Mouse (Mus musculus) midbrain, postnatal 0 days (tissue): ENCODE results near the gene Qsox1. TPM values are rescaled to one million over a fixed set of nuclear protein-coding genes. Genes with fewer than 3 reads are reported as not detected.

Experiments used
- ATAC-seq: fragments of 200-750 bp; cut with Nextera tagmentation; 2 replicates; pipeline ENCODE4 v1.8.0; 2017; ENCODE audit warnings: moderate number of reproducible peaks, mild to moderate bottlenecking, moderate TSS enrichment, moderate library complexity; ENCODE audit not compliant: low FRiP score
- DNase-seq: peaks from one replicate; pipeline ENCODE4 v3.0.0-alpha.2; 2015; ENCODE audit warnings: low spot score
- H3K27ac ChIP-seq: fragments of 300-500 bp; sonication (generic); 2 replicates; pipeline ENCODE4 v1.5.1; 2014; ENCODE audit warnings: low read depth, mild to moderate bottlenecking, low read length, mixed read lengths
- H3K27me3 ChIP-seq: fragments of 300-500 bp; sonication (generic); 2 replicates; pipeline ENCODE4 v1.6.1; 2014; ENCODE audit warnings: low read length, control low read depth, mixed read lengths; ENCODE audit not compliant: insufficient read depth
- H3K36me3 ChIP-seq: fragments of 300-500 bp; sonication (generic); 2 replicates; pipeline ENCODE4 v1.6.1; 2014; ENCODE audit warnings: low read length, control low read depth, mixed read lengths; ENCODE audit not compliant: insufficient read depth
- H3K4me1 ChIP-seq: fragments of 300-500 bp; sonication (generic); 2 replicates; pipeline ENCODE4 v1.6.1; 2014; ENCODE audit warnings: mild to moderate bottlenecking, control low read depth, antibody characterized with exemption, low read length, mixed read lengths; ENCODE audit not compliant: insufficient read depth
- H3K4me2 ChIP-seq: fragments of 300-500 bp; sonication (generic); 2 replicates; pipeline ENCODE4 v1.6.1; 2014; ENCODE audit warnings: low read depth, mild to moderate bottlenecking, low read length, mixed read lengths; ENCODE audit not compliant: poor library complexity, severe bottlenecking
- H3K4me3 ChIP-seq: fragments of 300-500 bp; sonication (generic); 2 replicates; pipeline ENCODE4 v1.5.1; 2014; ENCODE audit warnings: low read depth, mild to moderate bottlenecking, low read length, moderate library complexity
- H3K9ac ChIP-seq: fragments of 300-500 bp; sonication (generic); replicated peaks from 2 replicates; pipeline ENCODE4 v1.6.1; 2014; ENCODE audit warnings: mild to moderate bottlenecking, low read length, moderate library complexity, mixed read lengths; ENCODE audit not compliant: poor library complexity, severe bottlenecking
- H3K9me3 ChIP-seq: fragments of 300-500 bp; sonication (generic); 2 replicates; pipeline ENCODE4 v1.6.1; 2016; ENCODE audit warnings: low read length, control low read depth
- CTCF ChIP-seq: IDR thresholded peaks from 2 replicates; pipeline ENCODE4 v1.5.1; 2016; ENCODE audit warnings: antibody characterized with exemption, mild to moderate bottlenecking
- WGBS: fragments of 180-500 bp; shearing (Covaris S2); extraction: QIAGEN DNeasy Blood & Tissue Kit; methylation state at CpG from one replicate; pipeline ENCODE4 v1.1.7; 2014; 5-methylcytosine and 5-hydroxymethylcytosine counted together
- polyA plus RNA-seq: library from polyadenylated mRNA; unstranded; fragments of >200 nt; fragmentation: Nextera tagmentation; extraction: Ambion mirVana; gene quantifications from 2 replicates; pipeline ENCODE4 v1.2.1, GENCODE M21; 2015
- total RNA-seq: library from RNA; depleted of rRNA; stranded (reverse); fragments of >200 nt; gene quantifications from 2 replicates; pipeline ENCODE4 v1.2.3, GENCODE M21; 2014

The Qsox1 gene
- total and polyA plus RNA-seq, 2 experiments from 2014 or later = 21.3 to 31.7 TPM

DNA sequence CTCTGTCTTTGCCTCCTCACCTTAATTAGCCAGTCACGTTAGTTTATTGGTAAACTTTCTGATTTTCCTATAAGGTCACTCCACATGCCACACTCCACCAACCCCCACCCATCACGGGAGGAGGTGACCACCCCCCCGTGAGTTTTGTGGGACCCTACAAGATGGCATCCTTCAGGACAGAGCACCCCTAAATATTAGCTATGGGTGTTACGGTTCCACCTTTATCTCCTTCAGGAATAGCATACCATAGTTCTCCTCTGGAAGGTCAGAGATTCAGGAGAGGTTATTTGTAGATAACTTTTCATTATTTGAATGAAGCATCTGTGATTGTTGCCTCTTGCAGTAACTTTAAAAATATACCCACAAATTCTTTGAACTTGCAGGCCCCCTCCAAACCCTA lies 54.0 kb downstream of the Qsox1 start:
- no peak for ATAC-seq
- no peaks in the 10 kb centered on the region for H3K36me3 ChIP-seq
- no peak for DNase-seq
- WGBS = 34% methylated on average over 4 of the region's 4 CpGs
- H3K27me3 ChIP-seq = peaks cover 46% of the 10 kb centered on the region
- no peaks in the 10 kb centered on the region for H3K4me1 ChIP-seq
- no peak overlapping the region for H3K4me2 ChIP-seq
- no peaks in the 10 kb centered on the region for H3K9me3 ChIP-seq
- no peak overlapping the region for H3K4me3 ChIP-seq
- no peak for TF ChIP-seq CTCF
- H3K9ac ChIP-seq = no peak overlapping the region
- no peak overlapping the region for H3K27ac ChIP-seq

DNA sequence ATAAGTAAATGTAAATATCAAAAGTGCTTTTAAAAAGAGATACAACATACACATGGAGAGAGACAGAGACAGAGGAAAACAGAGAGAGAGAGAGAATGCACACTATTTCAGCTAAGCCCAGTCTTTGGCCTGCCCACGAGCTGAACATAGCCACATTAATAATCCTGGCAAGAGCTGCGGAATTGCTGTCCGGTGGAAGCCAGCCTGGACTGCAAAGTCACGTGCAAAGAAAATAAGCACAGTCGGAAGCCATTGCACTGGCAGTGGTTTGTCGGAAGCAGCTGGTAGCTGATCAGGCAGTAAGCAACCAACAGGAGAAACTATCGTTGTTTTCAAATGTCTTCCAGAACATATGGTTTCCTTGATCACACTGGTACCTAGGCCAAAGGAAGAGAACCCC lies 55.1 kb downstream of the Qsox1 start:
- Histone ChIP-seq H3K27me3 (peaks cover 50% of the 10 kb centered on the region), H3K36me3 (no peaks in the 10 kb centered on the region)
- DNase-seq = peak; percentile 61

DNA sequence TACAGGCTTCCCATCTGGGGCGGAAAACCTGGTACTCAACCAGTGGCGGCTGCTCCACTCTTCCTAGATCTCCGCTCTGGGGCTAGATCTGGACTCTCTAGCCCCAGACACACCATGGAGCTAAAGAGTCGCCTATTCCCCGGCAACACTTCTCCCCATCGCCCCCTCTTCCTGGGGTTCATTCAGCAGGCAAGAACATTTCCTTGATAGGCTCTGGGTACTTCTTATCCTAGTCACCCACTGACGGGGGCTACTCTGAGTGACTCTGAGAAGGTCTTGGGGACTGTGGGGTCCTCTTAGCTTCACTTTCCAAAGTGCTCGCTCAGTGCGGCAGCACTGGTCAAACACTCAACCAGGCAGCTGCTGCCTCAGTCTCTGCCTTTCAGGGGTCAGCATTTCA lies 59.3 kb downstream of the Qsox1 start:
- H3K4me3 ChIP-seq = no peak overlapping the region
- no peak overlapping the region for H3K4me2 ChIP-seq
- no peak for TF ChIP-seq CTCF
- peaks cover 62% of the 10 kb centered on the region for H3K27me3 ChIP-seq
- H3K4me1 ChIP-seq = no peaks in the 10 kb centered on the region
- no peak overlapping the region for H3K9ac ChIP-seq
- H3K9me3 ChIP-seq = no peaks in the 10 kb centered on the region
- no peaks in the 10 kb centered on the region for H3K36me3 ChIP-seq
- DNase-seq (no peak), ATAC-seq (no peak)
- H3K27ac ChIP-seq = no peak overlapping the region
- 70% methylated on average over 9 of the region's 9 CpGs for WGBS

More for the DNA sequence above, 55.1 kb downstream of the Qsox1 start:
- Histone ChIP-seq H3K27ac (no peak overlapping the region), H3K4me1 (no peaks in the 10 kb centered on the region), H3K9me3 (no peaks in the 10 kb centered on the region), H3K4me3 (no peak overlapping the region), H3K9ac (no peak overlapping the region), H3K4me2 (no peak overlapping the region)
- no peak for ATAC-seq
- WGBS = 58% methylated on average over 7 of the region's 7 CpGs
- TF ChIP-seq CTCF = no peak

DNA sequence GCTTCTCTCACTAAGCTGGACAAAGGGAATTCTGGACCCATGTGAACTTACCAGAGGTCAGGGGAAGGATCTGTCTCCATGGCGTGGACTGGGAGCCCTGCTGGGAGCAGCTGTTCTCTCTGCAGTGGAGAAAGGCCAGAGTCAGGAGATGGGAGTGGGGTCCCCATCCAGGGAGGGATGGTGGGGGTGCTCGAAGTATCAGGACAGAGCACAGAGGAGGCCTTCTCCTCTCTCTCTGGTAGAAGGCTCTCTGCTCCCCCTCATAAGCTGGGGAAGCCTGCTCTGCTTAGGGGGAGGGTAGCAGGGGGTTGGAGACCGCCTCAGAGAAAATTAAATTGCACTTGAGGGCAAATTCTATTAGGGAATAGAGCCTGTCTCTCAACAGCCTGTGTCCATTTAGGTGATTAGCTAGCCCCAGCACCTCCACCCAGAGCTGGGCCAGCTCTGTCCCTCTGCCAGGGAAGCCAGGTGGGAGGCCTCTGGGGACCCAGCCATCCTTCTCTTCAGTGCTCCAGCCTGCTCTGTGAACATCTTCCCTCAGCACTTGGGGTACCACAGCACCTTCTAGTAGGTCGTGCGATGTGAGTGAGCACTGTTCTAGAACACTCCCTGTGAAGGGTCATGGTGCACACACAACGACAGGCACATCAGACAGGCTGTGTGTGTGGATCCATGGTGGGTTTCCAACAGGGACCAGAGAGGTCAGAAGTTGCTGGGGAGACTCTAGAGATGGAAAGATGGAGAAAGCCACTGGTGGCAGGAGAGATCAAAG lies 61.0 kb downstream of the Qsox1 start, which contains the start of gene Lhx4:
Lhx4 (minus strand) TSS at position 201 of the 772 bp plus-strand sequence.
- Histone ChIP-seq H3K9me3 (no peaks in the 10 kb centered on the region), H3K4me1 (no peaks in the 10 kb centered on the region), H3K36me3 (no peaks in the 10 kb centered on the region), H3K4me2 (no peak within 1 kb of the TSS), H3K9ac (no peak within 1 kb of the TSS), H3K27me3 (peaks cover 78% of the 10 kb centered on the region), H3K27ac (no peak within 1 kb of the TSS), H3K4me3 (no peak within 1 kb of the TSS)
- DNase-seq (no peak), ATAC-seq (no peak)
- TF ChIP-seq CTCF = no peak
- WGBS = 67% methylated on average over 6 of the region's 6 CpGs

DNA sequence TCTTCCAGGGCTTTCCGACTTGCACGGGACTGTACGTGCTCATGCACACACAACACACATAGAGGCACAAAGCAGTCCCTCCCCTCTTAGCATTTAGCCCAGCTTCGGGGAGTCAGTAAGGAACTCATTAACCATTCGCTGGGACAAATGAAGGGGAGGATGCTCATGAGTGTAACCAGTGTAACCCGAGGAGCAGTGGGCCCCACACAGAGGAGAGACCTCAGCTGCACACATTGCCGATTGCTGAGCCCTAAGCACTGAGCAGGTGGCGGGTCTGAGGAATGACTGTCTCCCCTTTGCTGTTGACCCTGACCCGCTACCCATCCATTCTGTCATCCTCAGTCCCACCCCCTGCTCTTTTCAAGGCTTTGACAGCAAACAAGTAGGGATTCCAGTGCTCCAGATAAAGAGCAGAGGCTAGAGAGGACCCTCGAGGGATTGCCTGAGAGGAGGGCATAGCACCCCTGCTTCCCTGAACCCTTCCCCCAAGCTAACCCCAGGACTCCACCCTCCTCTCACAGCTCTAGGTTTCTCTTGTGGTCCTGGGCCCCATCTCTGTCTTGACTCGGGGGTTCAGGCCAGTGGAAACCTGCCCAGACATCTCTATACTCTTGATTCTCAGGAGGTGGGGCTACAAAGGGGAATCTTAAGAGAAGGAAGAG lies 62.0 kb downstream of the Qsox1 start:
- Histone ChIP-seq H3K27me3 (peaks cover 89% of the 10 kb centered on the region), H3K9me3 (no peaks in the 10 kb centered on the region), H3K9ac (no peak overlapping the region), H3K4me2 (no peak overlapping the region), H3K36me3 (no peaks in the 10 kb centered on the region), H3K4me3 (no peak overlapping the region), H3K27ac (no peak overlapping the region), H3K4me1 (no peaks in the 10 kb centered on the region)
- TF ChIP-seq CTCF = no peak
- ATAC-seq (no peak), DNase-seq (no peak)
- 13% methylated on average over 11 of the region's 11 CpGs for WGBS

DNA sequence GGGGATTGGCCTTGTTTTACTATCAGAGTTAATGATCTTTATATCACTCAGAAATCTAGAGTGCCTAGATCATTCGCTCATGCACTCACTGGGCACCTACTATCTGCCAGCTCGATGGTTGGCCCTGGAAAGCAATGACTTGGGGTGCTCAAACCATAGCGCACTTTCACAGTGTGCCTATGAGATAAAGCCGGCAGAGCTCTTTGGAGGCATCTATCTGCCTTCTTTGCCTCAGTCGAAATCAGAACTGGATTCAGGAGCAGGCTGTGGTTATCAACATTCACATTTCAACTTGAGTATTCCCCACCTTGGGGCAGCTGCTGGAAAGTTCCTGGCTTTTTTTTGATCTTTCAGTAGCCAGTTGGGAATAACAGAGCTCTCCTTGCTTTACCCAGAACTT lies 64.8 kb downstream of the Qsox1 start:
- no peaks in the 10 kb centered on the region for H3K9me3 ChIP-seq
- 0 out of 2 replicates have a peak, but pooled peaks cover under 1% of the 10 kb centered on the region for H3K4me1 ChIP-seq
- peaks cover 87% of the 10 kb centered on the region for H3K27me3 ChIP-seq
- 82% methylated on average over 5 of the region's 5 CpGs for WGBS
- H3K4me2 ChIP-seq = no peak overlapping the region
- DNase-seq = no peak
- no peak for ATAC-seq
- H3K4me3 ChIP-seq = no peak overlapping the region
- no peak overlapping the region for H3K9ac ChIP-seq
- TF ChIP-seq CTCF = no peak
- H3K27ac ChIP-seq = no peak overlapping the region
- no peaks in the 10 kb centered on the region for H3K36me3 ChIP-seq
